Mouse (Mus musculus) neural tube, embryonic 12.5 days (tissue): ENCODE data around the gene Nkx6-1. TPM values are rescaled to one million over a fixed set of nuclear protein-coding genes. Genes with fewer than 3 reads are reported as not detected.

ENCODE experiments used
- ATAC-seq: fragments of 200-750 bp; cut with Nextera tagmentation; 2 replicates; pipeline ENCODE4 v1.8.0; 2017; ENCODE audit warnings: low read depth, mild to moderate bottlenecking, moderate TSS enrichment, moderate library complexity; ENCODE audit not compliant: low FRiP score
- H3K27ac ChIP-seq: fragments of 300-500 bp; sonication (generic); 2 replicates; pipeline ENCODE4 v1.5.1; 2016
- H3K27me3 ChIP-seq: fragments of 300-500 bp; sonication (generic); replicated peaks from 2 replicates; pipeline ENCODE4 v1.6.1; 2016; ENCODE audit warnings: mild to moderate bottlenecking
- H3K36me3 ChIP-seq: fragments of 300-500 bp; sonication (generic); 2 replicates; pipeline ENCODE4 v1.6.1; 2016; ENCODE audit warnings: mild to moderate bottlenecking
- H3K4me1 ChIP-seq: fragments of 300-500 bp; sonication (generic); 2 replicates; pipeline ENCODE4 v1.6.1; 2016
- H3K4me2 ChIP-seq: fragments of 300-500 bp; sonication (generic); replicated peaks from 2 replicates; pipeline ENCODE4 v1.6.1; 2016; ENCODE audit warnings: mild to moderate bottlenecking
- H3K4me3 ChIP-seq: fragments of 300-500 bp; sonication (generic); 2 replicates; pipeline ENCODE4 v1.5.1; 2016
- H3K9ac ChIP-seq: fragments of 300-500 bp; sonication (generic); 2 replicates; pipeline ENCODE4 v1.6.1; 2016; ENCODE audit warnings: mild to moderate bottlenecking
- H3K9me3 ChIP-seq: fragments of 300-500 bp; sonication (generic); 2 replicates; pipeline ENCODE4 v1.6.1; 2016; ENCODE audit warnings: mild to moderate bottlenecking
- WGBS: fragments of 180-500 bp; shearing (Covaris S2); methylation state at CpG from one replicate; pipeline ENCODE4 v1.1.7; 2016; 5-methylcytosine and 5-hydroxymethylcytosine counted together
- polyA plus RNA-seq: library from polyadenylated mRNA; unstranded; fragments of >200 nt; fragmentation: Nextera tagmentation; extraction: Ambion mirVana; gene quantifications from 2 replicates; pipeline ENCODE4 v1.2.1, GENCODE M21; 2016

Gene Nkx6-1
- polyA plus RNA-seq, 1 experiment from 2014 or later, result 9.6 TPM

DNA sequence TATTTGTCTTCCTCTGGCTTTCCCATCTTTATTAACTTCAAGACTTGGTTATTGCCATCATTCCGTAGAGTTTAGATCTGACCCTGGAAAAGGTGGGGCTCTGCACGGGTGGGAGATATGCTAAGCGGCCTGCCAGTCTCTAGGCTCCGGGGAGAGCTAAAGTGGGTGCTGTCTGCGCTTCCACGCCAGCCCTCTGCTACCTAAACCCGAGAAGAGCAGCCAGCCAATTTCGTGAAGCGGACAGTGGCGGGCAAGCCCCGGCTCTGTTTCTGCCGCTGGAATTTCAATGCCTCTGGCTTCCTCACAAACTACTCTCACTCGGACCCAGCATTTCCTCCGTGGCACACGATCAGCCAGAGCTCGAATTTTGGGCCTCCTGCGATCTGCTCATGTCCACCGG, 1.9 kb upstream of the Nkx6-1 start:
- H3K27ac ChIP-seq, result no peak overlapping the region
- no peaks in the 10 kb centered on the region for H3K9me3 ChIP-seq
- H3K9ac ChIP-seq, result no peak overlapping the region
- no peaks in the 10 kb centered on the region for H3K36me3 ChIP-seq
- H3K4me2 ChIP-seq, result peak overlapping the region; percentile 60; the same call in 1 of the 2 replicates
- peaks cover 88% of the 10 kb centered on the region for H3K27me3 ChIP-seq
- peaks cover 27% of the 10 kb centered on the region for H3K4me1 ChIP-seq
- WGBS, result 2% methylated on average over 18 of the region's 18 CpGs
- no peak overlapping the region for H3K4me3 ChIP-seq
- ATAC-seq, result no peak

- under 1% methylated on average over 9 of the region's 9 CpGs for WGBS
- peak overlapping the region; percentile 60 for H3K4me2 ChIP-seq
Observed at GRCm38 (mm10) chr5:101666091-101666490, 1.3 kb upstream of the Nkx6-1 start.

GRCm38 (mm10) chr5:101664423-101664921, 324 bp downstream of the Nkx6-1 start:
- Histone ChIP-seq H3K4me3 (peak overlapping the region; percentile 47), H3K27me3 (peaks cover 97% of the 10 kb centered on the region), H3K9ac (peak overlapping the region; percentile 68), H3K4me1 (peaks cover 27% of the 10 kb centered on the region), H3K4me2 (peak overlapping the region; percentile 60), H3K9me3 (no peaks in the 10 kb centered on the region), H3K36me3 (no peaks in the 10 kb centered on the region), H3K27ac (peak overlapping the region; percentile 32; the same call in 1 of the 2 replicates)
- WGBS, result 1% methylated on average over 64 of the region's 64 CpGs
- ATAC-seq, result 0 out of 2 replicates have a peak, but pooled peaks have one; percentile 16

More at GRCm38 (mm10) chr5:101666091-101666490, 1.3 kb upstream of the Nkx6-1 start:
- H3K9ac ChIP-seq, result no peak overlapping the region
- H3K27ac ChIP-seq, result no peak overlapping the region
- H3K27me3 ChIP-seq, result peaks cover 95% of the 10 kb centered on the region
- no peak for ATAC-seq
- no peaks in the 10 kb centered on the region for H3K36me3 ChIP-seq
- no peaks in the 10 kb centered on the region for H3K9me3 ChIP-seq
- H3K4me1 ChIP-seq, result peaks cover 27% of the 10 kb centered on the region
- no peak overlapping the region for H3K4me3 ChIP-seq

GRCm38 (mm10) chr5:101663621-101664422, 974 bp downstream of the Nkx6-1 start:
- Histone ChIP-seq H3K9me3 (no peaks in the 10 kb centered on the region), H3K27me3 (peaks cover 97% of the 10 kb centered on the region), H3K36me3 (no peaks in the 10 kb centered on the region), H3K4me1 (peaks cover 27% of the 10 kb centered on the region), H3K9ac (peak overlapping the region; percentile 68), H3K27ac (0 out of 2 replicates have a peak overlapping the region, but pooled peaks have one; percentile 4), H3K4me2 (peak overlapping the region; percentile 60), H3K4me3 (peak overlapping the region; percentile 47)
- under 1% methylated on average over 89 of the region's 94 CpGs for WGBS
- ATAC-seq, result no peak

GRCm38 (mm10) chr5:101663176-101663575, 1.6 kb downstream of the Nkx6-1 start:
- peak overlapping the region; percentile 60 for H3K4me2 ChIP-seq
- peak overlapping the region; percentile 47 for H3K4me3 ChIP-seq
- WGBS, result under 1% methylated on average over 23 of the region's 23 CpGs
- H3K27me3 ChIP-seq, result peaks cover 95% of the 10 kb centered on the region
- H3K27ac ChIP-seq, result 0 out of 2 replicates have a peak overlapping the region, but pooled peaks have one; percentile 4
- no peaks in the 10 kb centered on the region for H3K36me3 ChIP-seq
- H3K4me1 ChIP-seq, result peaks cover 27% of the 10 kb centered on the region
- ATAC-seq, result no peak
- H3K9ac ChIP-seq, result peak overlapping the region; percentile 68
- no peaks in the 10 kb centered on the region for H3K9me3 ChIP-seq

DNA sequence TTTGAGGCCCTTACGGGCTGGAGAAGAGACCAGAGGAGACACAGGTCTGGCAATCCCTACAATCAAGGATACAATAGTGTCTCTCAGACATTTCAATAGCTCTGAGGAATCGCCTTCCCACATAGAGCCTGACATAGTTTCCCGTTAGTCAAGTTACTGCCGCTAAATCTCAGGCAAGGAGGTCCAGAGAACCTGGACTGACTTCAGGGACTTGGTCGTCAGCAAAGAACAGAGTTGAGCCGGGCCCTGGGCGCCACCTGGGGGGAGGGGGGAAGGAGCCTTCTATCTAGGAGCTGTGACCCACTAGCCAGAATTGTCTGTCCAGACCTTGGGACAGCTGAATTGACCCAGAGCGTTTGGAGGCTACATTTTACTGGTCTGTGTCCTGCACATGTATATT, 2.3 kb downstream of the Nkx6-1 start:
- Histone ChIP-seq H3K9me3 (no peaks in the 10 kb centered on the region), H3K4me1 (peaks cover 27% of the 10 kb centered on the region), H3K27ac (no peak overlapping the region), H3K9ac (0 out of 2 replicates have a peak overlapping the region, but pooled peaks have one; percentile 27), H3K4me2 (peak overlapping the region; percentile 60), H3K27me3 (peaks cover 92% of the 10 kb centered on the region), H3K36me3 (no peaks in the 10 kb centered on the region), H3K4me3 (peak overlapping the region; percentile 47)
- no peak for ATAC-seq
- under 1% methylated on average over 8 of the region's 8 CpGs for WGBS

GRCm38 (mm10) chr5:101661561-101662211, 3.1 kb downstream of the Nkx6-1 start:
- peak overlapping the region; percentile 47 for H3K4me3 ChIP-seq
- WGBS, result 2% methylated on average over 25 of the region's 25 CpGs
- ATAC-seq, result no peak

DNA sequence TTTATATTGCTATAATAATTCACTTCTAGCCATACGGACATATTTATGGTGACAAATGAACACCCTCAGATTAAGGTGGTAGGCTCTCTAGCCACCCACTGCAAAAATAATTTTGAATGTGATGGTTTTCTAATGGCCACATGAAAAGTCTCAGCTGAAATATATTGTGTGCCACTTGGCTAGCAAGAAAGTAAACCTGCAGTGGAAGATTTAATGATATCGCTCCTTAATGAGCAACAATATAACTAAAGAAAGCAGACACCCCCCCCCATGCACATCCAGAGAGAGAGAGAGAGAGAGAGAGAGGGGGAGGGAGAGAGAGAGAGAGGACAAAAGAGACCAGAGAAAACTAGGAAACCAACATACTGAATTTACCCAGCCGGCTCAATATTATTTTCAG, 4.1 kb downstream of the Nkx6-1 start:
- no peak overlapping the region for H3K9ac ChIP-seq
- peaks cover 26% of the 10 kb centered on the region for H3K4me1 ChIP-seq
- ATAC-seq, result no peak
- no peaks in the 10 kb centered on the region for H3K36me3 ChIP-seq
- H3K4me2 ChIP-seq, result no peak overlapping the region; the same call in 1 of the 2 replicates
- H3K27ac ChIP-seq, result no peak overlapping the region
- no peaks in the 10 kb centered on the region for H3K9me3 ChIP-seq
- 3% methylated on average over 3 of the region's 3 CpGs for WGBS
- H3K27me3 ChIP-seq, result peaks cover 92% of the 10 kb centered on the region
- H3K4me3 ChIP-seq, result no peak overlapping the region

More at GRCm38 (mm10) chr5:101661561-101662211, 3.1 kb downstream of the Nkx6-1 start:
- Histone ChIP-seq H3K4me2 (peak overlapping the region; percentile 60), H3K9ac (0 out of 2 replicates have a peak overlapping the region, but pooled peaks have one; percentile 27), H3K4me1 (peaks cover 27% of the 10 kb centered on the region), H3K36me3 (no peaks in the 10 kb centered on the region), H3K27me3 (peaks cover 92% of the 10 kb centered on the region), H3K27ac (no peak overlapping the region), H3K9me3 (no peaks in the 10 kb centered on the region)

- Histone ChIP-seq H3K4me2 (peak overlapping the region; percentile 43), H3K9ac (peak overlapping the region; percentile 26; the same call in 1 of the 2 replicates), H3K27ac (no peak overlapping the region), H3K36me3 (no peaks in the 10 kb centered on the region), H3K9me3 (no peaks in the 10 kb centered on the region), H3K27me3 (peaks cover 92% of the 10 kb centered on the region), H3K4me1 (peaks cover 15% of the 10 kb centered on the region), H3K4me3 (peak overlapping the region; percentile 24)
- ATAC-seq, result no peak; the same call in 1 of the 2 replicates
- under 1% methylated on average over 39 of the region's 39 CpGs for WGBS
Observed at GRCm38 (mm10) chr5:101659411-101659971, 5.3 kb downstream of the Nkx6-1 start.

GRCm38 (mm10) chr5:101658984-101659290, 5.9 kb downstream of the Nkx6-1 start:
- WGBS, result under 1% methylated on average over 23 of the region's 23 CpGs
- Histone ChIP-seq H3K9me3 (no peaks in the 10 kb centered on the region), H3K27ac (no peak overlapping the region), H3K4me1 (peaks cover 9% of the 10 kb centered on the region), H3K27me3 (peaks cover 92% of the 10 kb centered on the region), H3K36me3 (no peaks in the 10 kb centered on the region), H3K9ac (0 out of 2 replicates have a peak overlapping the region, but pooled peaks have one; percentile 26), H3K4me3 (peak overlapping the region; percentile 19; the same call in 1 of the 2 replicates), H3K4me2 (peak overlapping the region; percentile 43)
- ATAC-seq, result no peak

DNA sequence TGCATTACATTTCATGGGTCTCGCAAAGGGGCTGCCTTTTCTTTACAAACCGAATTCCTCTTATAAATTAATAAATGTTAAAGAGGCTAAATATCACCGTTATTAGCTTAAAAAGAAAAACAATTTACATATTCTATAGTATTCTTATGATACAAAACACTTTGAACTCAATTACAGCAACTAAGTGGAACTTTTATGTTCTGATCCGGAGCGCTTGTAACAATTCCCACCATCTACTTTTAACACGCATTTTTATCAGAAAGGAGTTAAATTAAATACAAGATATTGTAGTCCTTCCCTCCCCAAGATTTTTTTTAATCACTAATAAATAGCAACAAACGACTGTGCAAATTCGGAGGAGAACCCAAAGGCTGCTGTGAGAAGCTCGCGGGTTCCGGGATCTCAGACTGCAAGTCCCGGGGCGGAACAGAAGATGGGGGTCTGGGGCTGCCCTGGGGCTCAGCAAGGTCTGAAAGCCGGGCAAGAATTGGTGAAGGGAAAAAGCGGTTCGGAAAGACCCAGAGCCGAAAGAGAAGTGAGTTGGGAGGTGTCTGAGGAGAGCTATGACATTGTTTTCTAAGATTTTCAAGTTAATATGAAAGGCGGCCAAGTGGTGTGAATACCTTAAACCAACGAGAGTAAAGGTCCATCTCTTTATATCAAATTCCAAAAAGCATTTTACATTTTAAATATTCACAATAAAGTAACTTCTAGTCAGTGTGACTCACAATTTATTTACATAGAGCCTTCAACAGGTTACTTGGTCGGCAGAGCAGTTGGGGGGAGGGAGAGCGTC, 6.4 kb downstream of the Nkx6-1 start:
- Histone ChIP-seq H3K4me3 (peak overlapping the region; percentile 19; the same call in 1 of the 2 replicates), H3K36me3 (no peaks in the 10 kb centered on the region), H3K9me3 (no peaks in the 10 kb centered on the region), H3K4me2 (peak overlapping the region; percentile 43), H3K9ac (0 out of 2 replicates have a peak overlapping the region, but pooled peaks have one; percentile 26), H3K27ac (no peak overlapping the region), H3K27me3 (peaks cover 92% of the 10 kb centered on the region), H3K4me1 (peaks cover 4% of the 10 kb centered on the region; the same call in 1 of the 2 replicates)
- 2% methylated on average over 21 of the region's 21 CpGs for WGBS
- ATAC-seq, result no peak
